Mouse (Mus musculus): Measurements from ENCODE around the gene Pdlim5. TPM values are rescaled to one million over a fixed set of nuclear protein-coding genes. Genes with fewer than 3 reads are reported as not detected.

Gene Pdlim5
- polyA plus RNA-seq, 1 experiment from 2014 or later = 240 TPM

- ATAC-seq (replicated peaks; ENCODE audit: insufficient number of reproducible peaks, low FRiP score, low TSS enrichment) = no peak; the same call in 1 of the 2 replicates
Measured at GRCm38 (mm10) chr3:142222471-142223103, 172.9 kb downstream of the Pdlim5 start.

GRCm38 (mm10) chr3:142219910-142220309, 175.6 kb downstream of the Pdlim5 start:
- no peak overlapping the region for H3K9ac ChIP-seq (ENCODE audit: low read depth, low read length)
- H3K27ac ChIP-seq (ENCODE audit: low read depth, low read length) = no peak overlapping the region
- no peak overlapping the region for H3K4me3 ChIP-seq (ENCODE audit: low read depth, low read length)
- no peak for ATAC-seq (replicated peaks; ENCODE audit: insufficient number of reproducible peaks, low FRiP score, low TSS enrichment)
- H3K36me3 ChIP-seq (ENCODE audit: control insufficient read depth, insufficient read depth, low read length) = no peaks in the 10 kb centered on the region
- H3K4me1 ChIP-seq (ENCODE audit: control insufficient read depth, insufficient read depth, low read length) = no peaks in the 10 kb centered on the region
- H3K4me2 ChIP-seq = no peak overlapping the region
- no peaks in the 10 kb centered on the region for H3K9me3 ChIP-seq (replicated peaks; ENCODE audit: control insufficient read depth, low read length)
- no peaks in the 10 kb centered on the region for H3K27me3 ChIP-seq (ENCODE audit: control insufficient read depth, insufficient read depth, low read length)
- 85% methylated on average over 9 of the region's 9 CpGs for WGBS (ENCODE audit: insufficient replicate concordance)

More at GRCm38 (mm10) chr3:142222471-142223103, 172.9 kb downstream of the Pdlim5 start:
- H3K36me3 ChIP-seq (ENCODE audit: control insufficient read depth, insufficient read depth, low read length) = no peaks in the 10 kb centered on the region
- no peak overlapping the region for H3K9ac ChIP-seq (ENCODE audit: low read depth, low read length)
- no peak overlapping the region for H3K27ac ChIP-seq (ENCODE audit: low read depth, low read length)
- no peaks in the 10 kb centered on the region for H3K27me3 ChIP-seq (ENCODE audit: control insufficient read depth, insufficient read depth, low read length)
- H3K4me1 ChIP-seq (ENCODE audit: control insufficient read depth, insufficient read depth, low read length) = peaks cover 9% of the 10 kb centered on the region; the same call in 1 of the 2 replicates
- no peak overlapping the region for H3K4me3 ChIP-seq (ENCODE audit: low read depth, low read length)
- no peaks in the 10 kb centered on the region for H3K9me3 ChIP-seq (replicated peaks; ENCODE audit: control insufficient read depth, low read length)
- H3K4me2 ChIP-seq = no peak overlapping the region
- 82% methylated on average over 7 of the region's 7 CpGs for WGBS (ENCODE audit: insufficient replicate concordance)

- Histone ChIP-seq H3K27me3 (ENCODE audit: control insufficient read depth, insufficient read depth, low read length) (no peaks in the 10 kb centered on the region), H3K9ac (ENCODE audit: low read depth, low read length) (no peak overlapping the region), H3K27ac (ENCODE audit: low read depth, low read length) (no peak overlapping the region), H3K4me3 (ENCODE audit: low read depth, low read length) (no peak overlapping the region), H3K4me1 (ENCODE audit: control insufficient read depth, insufficient read depth, low read length) (no peaks in the 10 kb centered on the region), H3K9me3 (replicated peaks; ENCODE audit: control insufficient read depth, low read length) (no peaks in the 10 kb centered on the region), H3K4me2 (no peak overlapping the region), H3K36me3 (ENCODE audit: control insufficient read depth, insufficient read depth, low read length) (no peaks in the 10 kb centered on the region)
- 64% methylated on average over 2 of the region's 2 CpGs for WGBS (ENCODE audit: insufficient replicate concordance)
- ATAC-seq (replicated peaks; ENCODE audit: insufficient number of reproducible peaks, low FRiP score, low TSS enrichment) = no peak
Measured at GRCm38 (mm10) chr3:142212821-142213220, 182.7 kb downstream of the Pdlim5 start.

GRCm38 (mm10) chr3:142212186-142212585, 183.3 kb downstream of the Pdlim5 start:
- WGBS (ENCODE audit: insufficient replicate concordance) = 73% methylated on average over 3 of the region's 3 CpGs
- Histone ChIP-seq H3K36me3 (ENCODE audit: control insufficient read depth, insufficient read depth, low read length) (no peaks in the 10 kb centered on the region), H3K27ac (ENCODE audit: low read depth, low read length) (no peak overlapping the region), H3K9me3 (replicated peaks; ENCODE audit: control insufficient read depth, low read length) (no peaks in the 10 kb centered on the region), H3K4me3 (ENCODE audit: low read depth, low read length) (no peak overlapping the region), H3K4me2 (no peak overlapping the region), H3K4me1 (ENCODE audit: control insufficient read depth, insufficient read depth, low read length) (no peaks in the 10 kb centered on the region), H3K9ac (ENCODE audit: low read depth, low read length) (no peak overlapping the region), H3K27me3 (ENCODE audit: control insufficient read depth, insufficient read depth, low read length) (no peaks in the 10 kb centered on the region)
- no peak for ATAC-seq (replicated peaks; ENCODE audit: insufficient number of reproducible peaks, low FRiP score, low TSS enrichment)

- H3K9ac ChIP-seq (ENCODE audit: low read depth, low read length) = no peak overlapping the region
- no peak overlapping the region for H3K27ac ChIP-seq (ENCODE audit: low read depth, low read length)
- no peaks in the 10 kb centered on the region for H3K4me1 ChIP-seq (ENCODE audit: control insufficient read depth, insufficient read depth, low read length)
- H3K4me3 ChIP-seq (ENCODE audit: low read depth, low read length) = no peak overlapping the region
- H3K4me2 ChIP-seq = no peak overlapping the region
- no peak for ATAC-seq (replicated peaks; ENCODE audit: insufficient number of reproducible peaks, low FRiP score, low TSS enrichment)
- H3K9me3 ChIP-seq (replicated peaks; ENCODE audit: control insufficient read depth, low read length) = no peaks in the 10 kb centered on the region
- 55% methylated on average over 6 of the region's 6 CpGs for WGBS (ENCODE audit: insufficient replicate concordance)
- H3K36me3 ChIP-seq (ENCODE audit: control insufficient read depth, insufficient read depth, low read length) = no peaks in the 10 kb centered on the region
- H3K27me3 ChIP-seq (ENCODE audit: control insufficient read depth, insufficient read depth, low read length) = no peaks in the 10 kb centered on the region
Measured at GRCm38 (mm10) chr3:142209981-142210380, 185.5 kb downstream of the Pdlim5 start.

GRCm38 (mm10) chr3:142209057-142209456, 186.4 kb downstream of the Pdlim5 start:
- Histone ChIP-seq H3K36me3 (ENCODE audit: control insufficient read depth, insufficient read depth, low read length) (no peaks in the 10 kb centered on the region), H3K4me3 (ENCODE audit: low read depth, low read length) (no peak overlapping the region), H3K27ac (ENCODE audit: low read depth, low read length) (no peak overlapping the region), H3K4me1 (ENCODE audit: control insufficient read depth, insufficient read depth, low read length) (no peaks in the 10 kb centered on the region), H3K27me3 (ENCODE audit: control insufficient read depth, insufficient read depth, low read length) (no peaks in the 10 kb centered on the region), H3K9ac (ENCODE audit: low read depth, low read length) (no peak overlapping the region), H3K4me2 (no peak overlapping the region), H3K9me3 (replicated peaks; ENCODE audit: control insufficient read depth, low read length) (no peaks in the 10 kb centered on the region)
- WGBS (ENCODE audit: insufficient replicate concordance) = 85% methylated on average over 11 of the region's 11 CpGs
- ATAC-seq (replicated peaks; ENCODE audit: insufficient number of reproducible peaks, low FRiP score, low TSS enrichment) = no peak

- Histone ChIP-seq H3K4me2 (no peak overlapping the region), H3K4me3 (ENCODE audit: low read depth, low read length) (no peak overlapping the region), H3K9ac (ENCODE audit: low read depth, low read length) (no peak overlapping the region), H3K27ac (ENCODE audit: low read depth, low read length) (no peak overlapping the region), H3K27me3 (ENCODE audit: control insufficient read depth, insufficient read depth, low read length) (no peaks in the 10 kb centered on the region), H3K4me1 (ENCODE audit: control insufficient read depth, insufficient read depth, low read length) (no peaks in the 10 kb centered on the region), H3K36me3 (ENCODE audit: control insufficient read depth, insufficient read depth, low read length) (no peaks in the 10 kb centered on the region), H3K9me3 (replicated peaks; ENCODE audit: control insufficient read depth, low read length) (no peaks in the 10 kb centered on the region)
- no peak for ATAC-seq (replicated peaks; ENCODE audit: insufficient number of reproducible peaks, low FRiP score, low TSS enrichment)
- WGBS (ENCODE audit: insufficient replicate concordance) = 81% methylated on average over 6 of the region's 6 CpGs
Measured at GRCm38 (mm10) chr3:142207488-142207887, 188.0 kb downstream of the Pdlim5 start.

GRCm38 (mm10) chr3:142206316-142206715, 189.2 kb downstream of the Pdlim5 start:
- Histone ChIP-seq H3K27me3 (ENCODE audit: control insufficient read depth, insufficient read depth, low read length) (no peaks in the 10 kb centered on the region), H3K4me1 (ENCODE audit: control insufficient read depth, insufficient read depth, low read length) (no peaks in the 10 kb centered on the region), H3K9me3 (replicated peaks; ENCODE audit: control insufficient read depth, low read length) (no peaks in the 10 kb centered on the region), H3K4me2 (no peak overlapping the region), H3K27ac (ENCODE audit: low read depth, low read length) (no peak overlapping the region), H3K36me3 (ENCODE audit: control insufficient read depth, insufficient read depth, low read length) (no peaks in the 10 kb centered on the region), H3K4me3 (ENCODE audit: low read depth, low read length) (no peak overlapping the region), H3K9ac (ENCODE audit: low read depth, low read length) (no peak overlapping the region)
- no peak for ATAC-seq (replicated peaks; ENCODE audit: insufficient number of reproducible peaks, low FRiP score, low TSS enrichment)
- WGBS (ENCODE audit: insufficient replicate concordance) = 83% methylated on average over 3 of the region's 3 CpGs

GRCm38 (mm10) chr3:142196142-142196541, 199.4 kb downstream of the Pdlim5 start:
- Histone ChIP-seq H3K27ac (ENCODE audit: low read depth, low read length) (no peak overlapping the region), H3K27me3 (ENCODE audit: control insufficient read depth, insufficient read depth, low read length) (no peaks in the 10 kb centered on the region), H3K36me3 (ENCODE audit: control insufficient read depth, insufficient read depth, low read length) (no peaks in the 10 kb centered on the region), H3K4me1 (ENCODE audit: control insufficient read depth, insufficient read depth, low read length) (no peaks in the 10 kb centered on the region), H3K4me3 (ENCODE audit: low read depth, low read length) (no peak overlapping the region), H3K4me2 (no peak overlapping the region), H3K9me3 (replicated peaks; ENCODE audit: control insufficient read depth, low read length) (no peaks in the 10 kb centered on the region; the same call in 1 of the 2 replicates), H3K9ac (ENCODE audit: low read depth, low read length) (no peak overlapping the region)
- WGBS (ENCODE audit: insufficient replicate concordance) = 72% methylated on average over 8 of the region's 8 CpGs
- ATAC-seq (replicated peaks; ENCODE audit: insufficient number of reproducible peaks, low FRiP score, low TSS enrichment) = no peak
